Mouse (Mus musculus): ENCODE results near the gene Pigw.

Pigw gene

GRCm38 (mm10) chr11:84827492-84827891 lies 52.6 kb downstream of the Pigw start:
- DNase-seq (ENCODE audit: extremely low spot score, low spot score) = no peak

Data from neural tube, embryonic 10.5 days (tissue).